Mouse (Mus musculus) megakaryocyte, embryonic 14.5 days (primary cell): ENCODE results near the gene Ddc. TPM values are rescaled to one million over a fixed set of nuclear protein-coding genes. Genes with fewer than 3 reads are reported as not detected.

Source experiments
- H3K27me3 ChIP-seq: replicated peaks from 2 replicates; pipeline ENCODE3; 2012; ENCODE audit warnings: inconsistent platforms
- H3K36me3 ChIP-seq: replicated peaks from 2 replicates; pipeline ENCODE3; 2012; ENCODE audit warnings: low read length, inconsistent platforms, mixed read lengths
- H3K4me1 ChIP-seq: 2 replicates; pipeline ENCODE4 v1.6.1; 2012; ENCODE audit warnings: inconsistent platforms
- H3K4me3 ChIP-seq: replicated peaks from 2 replicates; pipeline ENCODE3; 2012; ENCODE audit warnings: moderate library complexity, mild to moderate bottlenecking, inconsistent platforms
- H3K9me3 ChIP-seq: 2 replicates; pipeline ENCODE4 v1.6.1; 2012; ENCODE audit warnings: inconsistent platforms
- FLI1 ChIP-seq: IDR thresholded peaks from 2 replicates; pipeline ENCODE4 v1.6.1; 2012; ENCODE audit warnings: low read length, inconsistent platforms, mixed read lengths
- GATA1 ChIP-seq: IDR thresholded peaks from 3 replicates; pipeline ENCODE4 v1.6.1; 2012; ENCODE audit warnings: mixed read lengths, low read length, inconsistent platforms, borderline replicate concordance
- polyA plus RNA-seq: library from polyadenylated mRNA; stranded (reverse); fragments of >175 nt; gene quantifications from 2 replicates; pipeline ENCODE4 v1.2.3, GENCODE M21; 2012; ENCODE audit warnings: low replicate concordance; ENCODE audit not compliant: insufficient read depth

Gene Ddc
- polyA plus RNA-seq, 1 experiment, result not detected

GRCm38 (mm10) chr11:11821387-11821975 is 76.5 kb downstream of the Ddc start:
- H3K4me3 ChIP-seq, result no peak overlapping the region
- TF ChIP-seq FLI1, result no peak
- TF ChIP-seq GATA1, result no peak
- no peaks in the 10 kb centered on the region for H3K9me3 ChIP-seq
- H3K27me3 ChIP-seq, result peaks cover 44% of the 10 kb centered on the region
- H3K36me3 ChIP-seq, result no peaks in the 10 kb centered on the region
- peaks cover 31% of the 10 kb centered on the region for H3K4me1 ChIP-seq

- peaks cover 37% of the 10 kb centered on the region for H3K4me1 ChIP-seq
- TF ChIP-seq FLI1 (no peak), GATA1 (no peak)
These were observed 77.2 kb downstream of the Ddc start for GRCm38 (mm10) chr11:11820737-11821136.

GRCm38 (mm10) chr11:11820251-11820650 is 77.7 kb downstream of the Ddc start:
- Histone ChIP-seq H3K9me3 (no peaks in the 10 kb centered on the region), H3K36me3 (no peaks in the 10 kb centered on the region), H3K4me1 (peaks cover 38% of the 10 kb centered on the region), H3K27me3 (peaks cover 35% of the 10 kb centered on the region), H3K4me3 (no peak overlapping the region)
- TF ChIP-seq FLI1 (no peak), GATA1 (no peak)

More at GRCm38 (mm10) chr11:11820737-11821136, 77.2 kb downstream of the Ddc start:
- peak overlapping the region; percentile 29 for H3K4me3 ChIP-seq
- no peaks in the 10 kb centered on the region for H3K36me3 ChIP-seq
- H3K9me3 ChIP-seq, result no peaks in the 10 kb centered on the region
- peaks cover 38% of the 10 kb centered on the region for H3K27me3 ChIP-seq

GRCm38 (mm10) chr11:11819206-11819605 is 78.7 kb downstream of the Ddc start:
- Histone ChIP-seq H3K4me3 (no peak overlapping the region), H3K4me1 (peaks cover 34% of the 10 kb centered on the region), H3K36me3 (no peaks in the 10 kb centered on the region), H3K27me3 (peaks cover 29% of the 10 kb centered on the region), H3K9me3 (no peaks in the 10 kb centered on the region)
- TF ChIP-seq FLI1 (no peak), GATA1 (no peak)

- Histone ChIP-seq H3K9me3 (no peaks in the 10 kb centered on the region), H3K36me3 (no peaks in the 10 kb centered on the region), H3K4me3 (no peak overlapping the region), H3K27me3 (peaks cover 25% of the 10 kb centered on the region), H3K4me1 (peaks cover 34% of the 10 kb centered on the region)
- no peak for TF ChIP-seq FLI1
- no peak for TF ChIP-seq GATA1
These were observed 79.1 kb downstream of the Ddc start for GRCm38 (mm10) chr11:11818797-11819196.

- Histone ChIP-seq H3K27me3 (peaks cover 23% of the 10 kb centered on the region), H3K9me3 (no peaks in the 10 kb centered on the region), H3K36me3 (no peaks in the 10 kb centered on the region), H3K4me3 (no peak overlapping the region), H3K4me1 (peaks cover 20% of the 10 kb centered on the region)
- TF ChIP-seq GATA1 (no peak), FLI1 (no peak)
These were observed 82.2 kb downstream of the Ddc start for GRCm38 (mm10) chr11:11815737-11816136.

- Histone ChIP-seq H3K4me1 (peaks cover 30% of the 10 kb centered on the region), H3K36me3 (no peaks in the 10 kb centered on the region), H3K27me3 (peaks cover 20% of the 10 kb centered on the region), H3K4me3 (peak overlapping the region; percentile 50), H3K9me3 (no peaks in the 10 kb centered on the region)
- TF ChIP-seq FLI1 (no peak), GATA1 (no peak)
These were observed 86.0 kb downstream of the Ddc start for GRCm38 (mm10) chr11:11811906-11812480.

- Histone ChIP-seq H3K9me3 (no peaks in the 10 kb centered on the region), H3K4me3 (peak overlapping the region; percentile 95), H3K4me1 (peaks cover 21% of the 10 kb centered on the region), H3K36me3 (peaks cover 13% of the 10 kb centered on the region), H3K27me3 (peaks cover 14% of the 10 kb centered on the region)
- no peak for TF ChIP-seq GATA1
- TF ChIP-seq FLI1, result no peak
These were observed 88.4 kb downstream of the Ddc start for GRCm38 (mm10) chr11:11809404-11810175.

- H3K27me3 ChIP-seq, result peaks cover 14% of the 10 kb centered on the region
- TF ChIP-seq FLI1, result peak; percentile 40; the same call in 1 of the 2 replicates
- TF ChIP-seq GATA1, result no peak
- peak within 1 kb of the TSS; percentile 95 for H3K4me3 ChIP-seq
- H3K9me3 ChIP-seq, result no peaks in the 10 kb centered on the region
- peaks cover 21% of the 10 kb centered on the region for H3K4me1 ChIP-seq
- H3K36me3 ChIP-seq, result peaks cover 18% of the 10 kb centered on the region
These were observed 89.0 kb downstream of the Ddc start, which contains the start of gene Fignl1 for GRCm38 (mm10) chr11:11808820-11809403. TSS of gene Fignl1 (minus strand) at chr11:11808962.
